Mouse (Mus musculus) left cerebral cortex, postnatal 4 days (tissue): ENCODE data around the gene Kif16b. TPM values are rescaled to one million over a fixed set of nuclear protein-coding genes. Genes with fewer than 3 reads are reported as not detected.

Experiments used
- DNase-seq: peaks from one replicate; pipeline ENCODE4 v3.0.0-alpha.2; 2022
- intact Hi-C: fragments of 180-260 bp; cut with DNase I; formaldehyde crosslinking; loops from one replicate; pipeline ENCODE4 v1.15.1; 2025
- total RNA-seq, 2 experiments: library from RNA; stranded (reverse); gene quantifications; 2 replicates each; pipeline ENCODE4 v1.2.3; 2021

Gene Kif16b
- total RNA-seq, 2 experiments from 2014 or later, result 11.3 to 11.9 TPM

- intact Hi-C loops, result no loop called here
- DNase-seq, result no peak
These were observed 24.7 kb downstream of the Kif16b start for GRCm38 (mm10) chr2:142876636-142877035.

GRCm38 (mm10) chr2:142875936-142876335 is 25.4 kb downstream of the Kif16b start:
- intact Hi-C loops, result no loop called here
- no peak for DNase-seq

GRCm38 (mm10) chr2:142874562-142874961 is 26.8 kb downstream of the Kif16b start:
- intact Hi-C loops, result no loop called here
- DNase-seq, result no peak

GRCm38 (mm10) chr2:142870055-142870454 is 31.3 kb downstream of the Kif16b start:
- no peak for DNase-seq
- intact Hi-C loops, result no loop called here

- intact Hi-C loops, result loop anchor here (10.0 kb wide), 1 partner anchor 227 kb away; no protein-coding TSS in a partner anchor
- DNase-seq, result no peak
These were observed 33.9 kb downstream of the Kif16b start for GRCm38 (mm10) chr2:142867481-142867880.

GRCm38 (mm10) chr2:142860994-142861393 is 40.3 kb downstream of the Kif16b start:
- DNase-seq, result no peak
- intact Hi-C loops, result loop anchor here (10.0 kb wide), 1 partner anchor 234 kb away; no protein-coding TSS in a partner anchor

GRCm38 (mm10) chr2:142859452-142859851 is 41.9 kb downstream of the Kif16b start:
- intact Hi-C loops, result no loop called here
- DNase-seq, result peak; percentile 39

GRCm38 (mm10) chr2:142838775-142839174 is 62.6 kb downstream of the Kif16b start:
- intact Hi-C loops, result no loop called here
- DNase-seq, result no peak

GRCm38 (mm10) chr2:142838118-142838517 is 63.2 kb downstream of the Kif16b start:
- no peak for DNase-seq
- intact Hi-C loops, result no loop called here

- no peak for DNase-seq
- intact Hi-C loops, result no loop called here
These were observed 66.6 kb downstream of the Kif16b start for GRCm38 (mm10) chr2:142834751-142835150.

- no peak for DNase-seq
- intact Hi-C loops, result no loop called here
These were observed 68.5 kb downstream of the Kif16b start for GRCm38 (mm10) chr2:142832617-142833422.

GRCm38 (mm10) chr2:142813033-142813432 is 88.3 kb downstream of the Kif16b start:
- peak; percentile 38 for DNase-seq
- intact Hi-C loops, result loop anchor here (10.0 kb wide), 2 partner anchors 258 to 558 kb away; no protein-coding TSS in a partner anchor

- intact Hi-C loops, result no loop called here
- DNase-seq, result no peak
These were observed 97.4 kb downstream of the Kif16b start for GRCm38 (mm10) chr2:142803760-142804448.

GRCm38 (mm10) chr2:142797310-142797709 is 104.0 kb downstream of the Kif16b start:
- no peak for DNase-seq
- intact Hi-C loops, result no loop called here

- intact Hi-C loops, result no loop called here
- no peak for DNase-seq
These were observed 126.0 kb downstream of the Kif16b start for GRCm38 (mm10) chr2:142775358-142775757.

- intact Hi-C loops, result no loop called here
These were observed 126.6 kb downstream of the Kif16b start for GRCm38 (mm10) chr2:142774752-142775151.

GRCm38 (mm10) chr2:142769647-142770121 is 131.6 kb downstream of the Kif16b start:
- no peak for DNase-seq
- intact Hi-C loops, result no loop called here

More at GRCm38 (mm10) chr2:142774752-142775151, 126.6 kb downstream of the Kif16b start:
- no peak for DNase-seq

GRCm38 (mm10) chr2:142764276-142764675 is 137.1 kb downstream of the Kif16b start:
- no peak for DNase-seq
- intact Hi-C loops, result no loop called here

GRCm38 (mm10) chr2:142760843-142761242 is 140.5 kb downstream of the Kif16b start:
- DNase-seq, result no peak
- intact Hi-C loops, result no loop called here

- intact Hi-C loops, result no loop called here
- no peak for DNase-seq
These were observed 142.1 kb downstream of the Kif16b start for GRCm38 (mm10) chr2:142759192-142759591.

- intact Hi-C loops, result no loop called here
- no peak for DNase-seq
These were observed 143.1 kb downstream of the Kif16b start for GRCm38 (mm10) chr2:142758091-142758765.
